Mouse (Mus musculus) heart, postnatal 0 days (tissue): Measurements from ENCODE around the gene Nupl2. TPM values are rescaled to one million over a fixed set of nuclear protein-coding genes. Genes with fewer than 3 reads are reported as not detected.

Source experiments
- ATAC-seq: fragments of 200-750 bp; cut with Nextera tagmentation; 2 replicates; pipeline ENCODE4 v1.8.0; 2017; ENCODE audit warnings: low read depth, moderate number of reproducible peaks, moderate library complexity; ENCODE audit not compliant: insufficient read depth
- DNase-seq: peaks from one replicate; pipeline ENCODE4 v3.0.0-alpha.2; 2016; ENCODE audit warnings: low spot score
- H3K27ac ChIP-seq: fragments of 300-500 bp; sonication (generic); 2 replicates; pipeline ENCODE4 v1.5.1; 2014; ENCODE audit warnings: low read depth, mild to moderate bottlenecking
- H3K27me3 ChIP-seq: fragments of 300-500 bp; sonication (generic); 2 replicates; pipeline ENCODE4 v1.6.1; 2014; ENCODE audit warnings: low read length, mixed read lengths; ENCODE audit not compliant: control insufficient read depth, insufficient read depth
- H3K36me3 ChIP-seq: fragments of 300-500 bp; sonication (generic); replicated peaks from 2 replicates; pipeline ENCODE4 v1.6.1; 2014; ENCODE audit warnings: low read length, mixed read lengths; ENCODE audit not compliant: control insufficient read depth, insufficient read depth
- H3K4me1 ChIP-seq: fragments of 300-500 bp; sonication (generic); 2 replicates; pipeline ENCODE4 v1.6.1; 2014; ENCODE audit warnings: antibody characterized with exemption; ENCODE audit not compliant: control insufficient read depth, insufficient read depth
- H3K4me2 ChIP-seq: fragments of 300-500 bp; sonication (generic); 2 replicates; pipeline ENCODE4 v1.6.1; 2014; ENCODE audit warnings: low read depth, mild to moderate bottlenecking, low read length, moderate library complexity
- H3K4me3 ChIP-seq: fragments of 300-500 bp; sonication (generic); 2 replicates; pipeline ENCODE4 v1.5.1; 2014; ENCODE audit warnings: low read depth, low read length
- H3K9ac ChIP-seq: fragments of 300-500 bp; sonication (generic); replicated peaks from 2 replicates; pipeline ENCODE4 v1.6.1; 2014; ENCODE audit warnings: low read depth, low read length, mixed read lengths
- H3K9me3 ChIP-seq: fragments of 300-500 bp; sonication (generic); replicated peaks from 2 replicates; pipeline ENCODE4 v1.6.1; 2016; ENCODE audit warnings: low read length; ENCODE audit not compliant: control insufficient read depth
- CTCF ChIP-seq: IDR thresholded peaks from 2 replicates; pipeline ENCODE4 v1.5.1; 2016; ENCODE audit warnings: antibody characterized with exemption, control low read depth, low read depth
- EP300 ChIP-seq: IDR thresholded peaks from 2 replicates; pipeline ENCODE4 v1.6.1; 2016; ENCODE audit warnings: antibody characterized with exemption, low read depth
- WGBS: fragments of 180-500 bp; shearing (Covaris S2); extraction: QIAGEN DNeasy Blood & Tissue Kit; methylation state at CpG from one replicate; pipeline ENCODE4 v1.1.7; 2014; 5-methylcytosine and 5-hydroxymethylcytosine counted together
- polyA plus RNA-seq: library from polyadenylated mRNA; unstranded; fragments of >200 nt; fragmentation: Nextera tagmentation; extraction: Ambion mirVana; gene quantifications from 2 replicates; pipeline ENCODE4 v1.2.1, GENCODE M21; 2015
- total RNA-seq: library from RNA; depleted of rRNA; stranded (reverse); fragments of >200 nt; gene quantifications from 2 replicates; pipeline ENCODE4 v1.2.3, GENCODE M21; 2014; ENCODE audit warnings: low replicate concordance; rRNA removed

Gene Nupl2
- 7.3 and 13.9 TPM in 2 replicates for total RNA-seq
- 9.7 and 11.5 TPM in 2 replicates for polyA plus RNA-seq

- no peaks in the 10 kb centered on the region for H3K27me3 ChIP-seq
- H3K27ac ChIP-seq, result peak within 1 kb of the TSS; percentile 62
- peak; percentile 100 for ATAC-seq
- peaks cover 5% of the 10 kb centered on the region; the same call in 1 of the 2 replicates for H3K4me1 ChIP-seq
- peak; percentile 92 for DNase-seq
- no peaks in the 10 kb centered on the region for H3K9me3 ChIP-seq
- under 1% methylated on average over 52 of the region's 52 CpGs for WGBS
- no peak for TF ChIP-seq EP300
- no peak for TF ChIP-seq CTCF
- peaks cover 20% of the 10 kb centered on the region for H3K36me3 ChIP-seq
- H3K9ac ChIP-seq, result peak within 1 kb of the TSS; percentile 95
- peak within 1 kb of the TSS; percentile 89 for H3K4me2 ChIP-seq
- H3K4me3 ChIP-seq, result peak within 1 kb of the TSS; percentile 90
Observed at GRCm38 (mm10) chr5:24164789-24165445, at the start of gene Nupl2. Gene Nupl2, plus strand, starts transcription at chr5:24164963.

GRCm38 (mm10) chr5:24122221-24122620 is 42.5 kb upstream of the Nupl2 start:
- WGBS, result 94% methylated on average over 2 of the region's 2 CpGs
- Histone ChIP-seq H3K9ac (no peak overlapping the region), H3K36me3 (no peaks in the 10 kb centered on the region; the same call in 1 of the 2 replicates), H3K9me3 (no peaks in the 10 kb centered on the region), H3K27ac (no peak overlapping the region), H3K27me3 (no peaks in the 10 kb centered on the region), H3K4me3 (no peak overlapping the region), H3K4me1 (peaks cover 19% of the 10 kb centered on the region), H3K4me2 (no peak overlapping the region)
- TF ChIP-seq EP300 (no peak), CTCF (no peak)
- no peak for ATAC-seq
- DNase-seq, result no peak

- Histone ChIP-seq H3K27ac (peak overlapping the region; percentile 44; the same call in 1 of the 2 replicates), H3K9me3 (no peaks in the 10 kb centered on the region), H3K4me2 (no peak overlapping the region), H3K4me3 (no peak overlapping the region), H3K9ac (no peak overlapping the region), H3K36me3 (0 out of 2 replicates have a peak, but pooled peaks cover 10% of the 10 kb centered on the region), H3K4me1 (peaks cover 22% of the 10 kb centered on the region), H3K27me3 (no peaks in the 10 kb centered on the region)
- no peak for DNase-seq
- 93% methylated on average over 1 of the region's 1 CpGs for WGBS
- ATAC-seq, result no peak
- TF ChIP-seq EP300 (no peak), CTCF (no peak)
Observed at GRCm38 (mm10) chr5:24124175-24124574, 40.6 kb upstream of the Nupl2 start.

- Histone ChIP-seq H3K4me1 (peaks cover 22% of the 10 kb centered on the region), H3K4me2 (peak overlapping the region; percentile 25; the same call in 1 of the 2 replicates), H3K9ac (no peak overlapping the region; the same call in 1 of the 2 replicates), H3K27me3 (no peaks in the 10 kb centered on the region), H3K27ac (peak overlapping the region; percentile 96), H3K4me3 (no peak overlapping the region), H3K36me3 (0 out of 2 replicates have a peak, but pooled peaks cover 10% of the 10 kb centered on the region), H3K9me3 (no peaks in the 10 kb centered on the region)
- ATAC-seq (no peak), DNase-seq (no peak)
- WGBS, result 76% methylated on average over 3 of the region's 3 CpGs
- TF ChIP-seq EP300 (no peak), CTCF (no peak)
Observed at GRCm38 (mm10) chr5:24124579-24125276, 40.0 kb upstream of the Nupl2 start.

- peak; percentile 77 for ATAC-seq
- no peaks in the 10 kb centered on the region for H3K9me3 ChIP-seq
- peaks cover 22% of the 10 kb centered on the region for H3K4me1 ChIP-seq
- 0 out of 2 replicates have a peak overlapping the region, but pooled peaks have one; percentile 10 for H3K4me2 ChIP-seq
- H3K9ac ChIP-seq, result peak overlapping the region; percentile 42; the same call in 1 of the 2 replicates
- H3K27ac ChIP-seq, result peak overlapping the region; percentile 96
- H3K4me3 ChIP-seq, result no peak overlapping the region
- WGBS, result 36% methylated on average over 1 of the region's 1 CpGs
- H3K36me3 ChIP-seq, result 0 out of 2 replicates have a peak, but pooled peaks cover 16% of the 10 kb centered on the region
- TF ChIP-seq CTCF, result no peak
- no peak for TF ChIP-seq EP300
- H3K27me3 ChIP-seq, result no peaks in the 10 kb centered on the region
- peak; percentile 84 for DNase-seq
Observed at GRCm38 (mm10) chr5:24125910-24126636, 38.7 kb upstream of the Nupl2 start.
